Mouse (Mus musculus): ENCODE results near the gene Rnft2. TPM values are rescaled to one million over a fixed set of nuclear protein-coding genes. Genes with fewer than 3 reads are reported as not detected.

Rnft2 gene
- polyA plus RNA-seq, 1 experiment from 2014 or later: 2.6 TPM

- 77% methylated on average over 8 of the region's 8 CpGs for WGBS
- no peaks in the 10 kb centered on the region for H3K4me1 ChIP-seq (ENCODE audit: control insufficient read depth, insufficient read depth, low read length)
- H3K27me3 ChIP-seq (ENCODE audit: control insufficient read depth, insufficient read depth, low read length): no peaks in the 10 kb centered on the region
- no peak overlapping the region for H3K4me2 ChIP-seq (replicated peaks; ENCODE audit: low read depth, low read length)
- no peak overlapping the region for H3K9ac ChIP-seq (replicated peaks; ENCODE audit: low read depth, low read length)
- no peak overlapping the region for H3K27ac ChIP-seq (ENCODE audit: low read length)
- no peak for ATAC-seq (ENCODE audit: insufficient number of reproducible peaks, insufficient read depth, low FRiP score, low read depth)
- no peaks in the 10 kb centered on the region for H3K9me3 ChIP-seq (ENCODE audit: control insufficient read depth, low read depth, low read length)
- no peaks in the 10 kb centered on the region for H3K36me3 ChIP-seq (ENCODE audit: control insufficient read depth, insufficient read depth, low read length)
- H3K4me3 ChIP-seq (ENCODE audit: low read depth, low read length): no peak overlapping the region
These were observed 39.1 kb downstream of the Rnft2 start for GRCm38 (mm10) chr5:118205852-118206251.

GRCm38 (mm10) chr5:118204675-118205440, 40.1 kb downstream of the Rnft2 start:
- no peak overlapping the region for H3K4me2 ChIP-seq (replicated peaks; ENCODE audit: low read depth, low read length)
- H3K9ac ChIP-seq (replicated peaks; ENCODE audit: low read depth, low read length): no peak overlapping the region
- no peaks in the 10 kb centered on the region for H3K27me3 ChIP-seq (ENCODE audit: control insufficient read depth, insufficient read depth, low read length)
- H3K27ac ChIP-seq (ENCODE audit: low read length): no peak overlapping the region
- H3K36me3 ChIP-seq (ENCODE audit: control insufficient read depth, insufficient read depth, low read length): no peaks in the 10 kb centered on the region
- no peak overlapping the region for H3K4me3 ChIP-seq (ENCODE audit: low read depth, low read length)
- no peaks in the 10 kb centered on the region for H3K4me1 ChIP-seq (ENCODE audit: control insufficient read depth, insufficient read depth, low read length)
- no peak for ATAC-seq (ENCODE audit: insufficient number of reproducible peaks, insufficient read depth, low FRiP score, low read depth)
- H3K9me3 ChIP-seq (ENCODE audit: control insufficient read depth, low read depth, low read length): no peaks in the 10 kb centered on the region
- WGBS: 45% methylated on average over 16 of the region's 16 CpGs

GRCm38 (mm10) chr5:118199670-118200069, 45.2 kb downstream of the Rnft2 start:
- H3K27ac ChIP-seq (ENCODE audit: low read length): no peak overlapping the region
- H3K4me3 ChIP-seq (ENCODE audit: low read depth, low read length): no peak overlapping the region
- no peak overlapping the region for H3K9ac ChIP-seq (replicated peaks; ENCODE audit: low read depth, low read length)
- H3K36me3 ChIP-seq (ENCODE audit: control insufficient read depth, insufficient read depth, low read length): no peaks in the 10 kb centered on the region
- 58% methylated on average over 5 of the region's 5 CpGs for WGBS
- H3K27me3 ChIP-seq (ENCODE audit: control insufficient read depth, insufficient read depth, low read length): no peaks in the 10 kb centered on the region
- ATAC-seq (ENCODE audit: insufficient number of reproducible peaks, insufficient read depth, low FRiP score, low read depth): no peak
- no peaks in the 10 kb centered on the region for H3K4me1 ChIP-seq (ENCODE audit: control insufficient read depth, insufficient read depth, low read length)
- H3K4me2 ChIP-seq (replicated peaks; ENCODE audit: low read depth, low read length): no peak overlapping the region
- H3K9me3 ChIP-seq (ENCODE audit: control insufficient read depth, low read depth, low read length): no peaks in the 10 kb centered on the region

- no peaks in the 10 kb centered on the region for H3K36me3 ChIP-seq (ENCODE audit: control insufficient read depth, insufficient read depth, low read length)
- H3K9ac ChIP-seq (replicated peaks; ENCODE audit: low read depth, low read length): no peak overlapping the region
- no peak for ATAC-seq (ENCODE audit: insufficient number of reproducible peaks, insufficient read depth, low FRiP score, low read depth)
- no peak overlapping the region for H3K27ac ChIP-seq (ENCODE audit: low read length)
- no peak overlapping the region for H3K4me3 ChIP-seq (ENCODE audit: low read depth, low read length)
- no peak overlapping the region for H3K4me2 ChIP-seq (replicated peaks; ENCODE audit: low read depth, low read length)
- no peaks in the 10 kb centered on the region for H3K4me1 ChIP-seq (ENCODE audit: control insufficient read depth, insufficient read depth, low read length)
- H3K27me3 ChIP-seq (ENCODE audit: control insufficient read depth, insufficient read depth, low read length): no peaks in the 10 kb centered on the region
- no peaks in the 10 kb centered on the region for H3K9me3 ChIP-seq (ENCODE audit: control insufficient read depth, low read depth, low read length)
- 72% methylated on average over 13 of the region's 13 CpGs for WGBS
These were observed 47.5 kb downstream of the Rnft2 start for GRCm38 (mm10) chr5:118197421-118197820.

- no peak for ATAC-seq (ENCODE audit: insufficient number of reproducible peaks, insufficient read depth, low FRiP score, low read depth)
- no peaks in the 10 kb centered on the region for H3K36me3 ChIP-seq (ENCODE audit: control insufficient read depth, insufficient read depth, low read length)
These were observed 52.7 kb downstream of the Rnft2 start for GRCm38 (mm10) chr5:118192221-118192620.

GRCm38 (mm10) chr5:118190491-118190890, 54.4 kb downstream of the Rnft2 start:
- no peaks in the 10 kb centered on the region for H3K4me1 ChIP-seq (ENCODE audit: control insufficient read depth, insufficient read depth, low read length)
- H3K4me3 ChIP-seq (ENCODE audit: low read depth, low read length): no peak overlapping the region
- ATAC-seq (ENCODE audit: insufficient number of reproducible peaks, insufficient read depth, low FRiP score, low read depth): no peak
- no peak overlapping the region for H3K27ac ChIP-seq (ENCODE audit: low read length)
- H3K9me3 ChIP-seq (ENCODE audit: control insufficient read depth, low read depth, low read length): no peaks in the 10 kb centered on the region
- WGBS: 71% methylated on average over 9 of the region's 9 CpGs
- no peaks in the 10 kb centered on the region for H3K36me3 ChIP-seq (ENCODE audit: control insufficient read depth, insufficient read depth, low read length)
- no peaks in the 10 kb centered on the region for H3K27me3 ChIP-seq (ENCODE audit: control insufficient read depth, insufficient read depth, low read length)
- H3K9ac ChIP-seq (replicated peaks; ENCODE audit: low read depth, low read length): no peak overlapping the region
- no peak overlapping the region for H3K4me2 ChIP-seq (replicated peaks; ENCODE audit: low read depth, low read length)

More at GRCm38 (mm10) chr5:118192221-118192620, 52.7 kb downstream of the Rnft2 start:
- Histone ChIP-seq H3K4me1 (ENCODE audit: control insufficient read depth, insufficient read depth, low read length) (no peaks in the 10 kb centered on the region), H3K4me2 (replicated peaks; ENCODE audit: low read depth, low read length) (no peak overlapping the region), H3K9ac (replicated peaks; ENCODE audit: low read depth, low read length) (no peak overlapping the region), H3K4me3 (ENCODE audit: low read depth, low read length) (no peak overlapping the region), H3K9me3 (ENCODE audit: control insufficient read depth, low read depth, low read length) (no peaks in the 10 kb centered on the region), H3K27me3 (ENCODE audit: control insufficient read depth, insufficient read depth, low read length) (no peaks in the 10 kb centered on the region), H3K27ac (ENCODE audit: low read length) (no peak overlapping the region)
- WGBS: 28% methylated on average over 18 of the region's 18 CpGs

- WGBS: 63% methylated on average over 6 of the region's 6 CpGs
- no peaks in the 10 kb centered on the region for H3K4me1 ChIP-seq (ENCODE audit: control insufficient read depth, insufficient read depth, low read length)
- no peak overlapping the region for H3K4me2 ChIP-seq (replicated peaks; ENCODE audit: low read depth, low read length)
- H3K27me3 ChIP-seq (ENCODE audit: control insufficient read depth, insufficient read depth, low read length): no peaks in the 10 kb centered on the region
- H3K9ac ChIP-seq (replicated peaks; ENCODE audit: low read depth, low read length): no peak overlapping the region
- ATAC-seq (ENCODE audit: insufficient number of reproducible peaks, insufficient read depth, low FRiP score, low read depth): no peak
- no peaks in the 10 kb centered on the region for H3K36me3 ChIP-seq (ENCODE audit: control insufficient read depth, insufficient read depth, low read length)
- H3K4me3 ChIP-seq (ENCODE audit: low read depth, low read length): no peak overlapping the region
- no peaks in the 10 kb centered on the region for H3K9me3 ChIP-seq (ENCODE audit: control insufficient read depth, low read depth, low read length)
- H3K27ac ChIP-seq (ENCODE audit: low read length): no peak overlapping the region
These were observed 56.6 kb downstream of the Rnft2 start for GRCm38 (mm10) chr5:118188356-118188755.

- no peak overlapping the region for H3K4me2 ChIP-seq (replicated peaks; ENCODE audit: low read depth, low read length)
- H3K36me3 ChIP-seq (ENCODE audit: control insufficient read depth, insufficient read depth, low read length): no peaks in the 10 kb centered on the region
- no peak overlapping the region for H3K27ac ChIP-seq (ENCODE audit: low read length)
- H3K9ac ChIP-seq (replicated peaks; ENCODE audit: low read depth, low read length): no peak overlapping the region
- no peaks in the 10 kb centered on the region for H3K4me1 ChIP-seq (ENCODE audit: control insufficient read depth, insufficient read depth, low read length)
- no peaks in the 10 kb centered on the region for H3K27me3 ChIP-seq (ENCODE audit: control insufficient read depth, insufficient read depth, low read length)
- H3K4me3 ChIP-seq (ENCODE audit: low read depth, low read length): no peak overlapping the region
- H3K9me3 ChIP-seq (ENCODE audit: control insufficient read depth, low read depth, low read length): no peaks in the 10 kb centered on the region
- WGBS: 81% methylated on average over 9 of the region's 9 CpGs
- ATAC-seq (ENCODE audit: insufficient number of reproducible peaks, insufficient read depth, low FRiP score, low read depth): no peak
These were observed 57.8 kb downstream of the Rnft2 start for GRCm38 (mm10) chr5:118186903-118187633.

Measured in stomach, embryonic 14.5 days (tissue).